Mouse (Mus musculus) brain, embryonic 14.5 days (tissue): ENCODE data around the gene Cald1.

Experiments used
- CTCF ChIP-seq: fragments of 200-500 bp; IDR thresholded peaks from 2 replicates; pipeline ENCODE4 v1.5.1; 2012; ENCODE audit warnings: inconsistent platforms, mild to moderate bottlenecking, moderate library complexity, borderline replicate concordance; ENCODE audit not compliant: insufficient read depth, insufficient read length; ENCODE audit errors: extremely low read depth
- POLR2A ChIP-seq: fragments of 200-500 bp; IDR thresholded peaks from 2 replicates; pipeline ENCODE4 v1.6.1; 2012; ENCODE audit warnings: mild to moderate bottlenecking, inconsistent platforms, borderline replicate concordance; ENCODE audit not compliant: poor library complexity, insufficient read depth, insufficient read length, severe bottlenecking; ENCODE audit errors: extremely low read depth

DNA sequence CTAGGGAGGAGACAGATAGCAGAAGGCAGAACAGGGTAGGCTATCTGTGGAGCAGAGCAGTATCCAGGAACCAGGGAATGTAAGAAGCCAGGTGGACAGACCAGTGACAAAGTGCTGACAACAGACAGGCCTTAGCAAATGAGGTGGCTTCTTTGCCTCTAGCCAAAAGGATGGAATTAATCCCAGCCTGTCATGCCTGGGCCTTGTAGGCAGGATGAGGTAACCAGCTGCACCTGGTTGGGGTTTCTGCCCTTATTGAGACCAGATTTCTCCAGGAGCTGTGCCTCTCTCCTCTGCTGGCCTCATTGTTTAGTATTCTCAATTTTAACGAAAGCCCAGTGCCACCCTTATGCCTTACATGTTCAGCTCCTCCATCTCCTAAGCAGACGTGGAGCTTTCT lies 3.8 kb downstream of the Cald1 start:
- TF ChIP-seq CTCF (no peak), POLR2A (no peak)
